Mouse (Mus musculus) urinary bladder, postnatal 4 days (tissue): Measurements from ENCODE around the gene Gtpbp2.

Experiments
- DNase-seq, 2 experiments: peaks; one replicate each; pipeline ENCODE4 v3.0.0; 2021 to 2022; ENCODE audit warnings: low spot score in 2 of 2

Gtpbp2 gene

GRCm38 (mm10) chr17:46206676-46207075 is 45.8 kb downstream of the Gtpbp2 start:
- DNase-seq = no peak

- DNase-seq = no peak
These were observed 49.7 kb downstream of the Gtpbp2 start for GRCm38 (mm10) chr17:46210550-46210949.
